Mouse (Mus musculus) neutrophil, adult 5-6 weeks (primary cell): ENCODE data around the gene Tdrkh. TPM values are rescaled to one million over a fixed set of nuclear protein-coding genes. Genes with fewer than 3 reads are reported as not detected.

Experiments used
- ATAC-seq: fragments of 151-379, 151-347 bp; 2 replicates; pipeline ENCODE4 v1.8.0; 2017; ENCODE audit warnings: mild to moderate bottlenecking, moderate TSS enrichment; ENCODE audit not compliant: insufficient number of reproducible peaks, poor library complexity, low FRiP score, severe bottlenecking; ENCODE audit errors: extremely low read depth
- total RNA-seq: library from RNA; stranded (forward); fragments of 200-1000 nt; gene quantifications from 2 replicates; pipeline ENCODE4 v1.2.3, GENCODE M21; 2017

Tdrkh gene
- total RNA-seq, 1 experiment from 2014 or later = 0.58 TPM

DNA sequence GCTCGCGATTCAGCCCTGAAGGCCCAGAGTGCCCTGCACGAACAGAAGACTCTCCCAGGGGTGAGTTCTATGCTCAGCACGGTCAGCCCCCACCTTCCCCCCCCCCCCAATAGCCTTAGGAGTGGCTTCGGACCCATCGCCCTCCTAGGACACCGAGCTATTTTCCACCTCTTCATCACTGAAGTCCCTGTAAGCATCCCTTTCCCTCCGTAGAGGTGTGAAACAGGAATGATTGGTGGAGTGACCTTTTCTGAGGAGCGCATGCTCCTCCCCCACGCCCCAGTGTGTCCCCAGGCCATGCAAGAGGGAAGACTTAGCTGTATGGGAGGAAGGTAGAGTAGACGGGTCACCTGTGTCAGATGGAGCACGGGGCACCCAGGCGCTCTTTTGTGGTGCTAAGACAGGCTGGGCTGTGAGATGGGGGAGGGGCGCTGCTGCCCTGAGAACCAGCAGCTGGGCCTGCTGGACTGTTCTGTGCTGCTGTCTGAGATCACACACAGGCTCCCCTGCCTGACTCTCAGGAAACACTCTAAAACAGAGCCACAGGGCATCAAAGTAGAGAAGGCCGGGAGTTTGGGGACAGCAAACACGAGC, 67.3 kb downstream of the Tdrkh start, which contains the start of gene Riiad1:
Riiad1 (minus strand) TSS at position 51 of the 594 bp plus-strand sequence.
- no peak for ATAC-seq

DNA sequence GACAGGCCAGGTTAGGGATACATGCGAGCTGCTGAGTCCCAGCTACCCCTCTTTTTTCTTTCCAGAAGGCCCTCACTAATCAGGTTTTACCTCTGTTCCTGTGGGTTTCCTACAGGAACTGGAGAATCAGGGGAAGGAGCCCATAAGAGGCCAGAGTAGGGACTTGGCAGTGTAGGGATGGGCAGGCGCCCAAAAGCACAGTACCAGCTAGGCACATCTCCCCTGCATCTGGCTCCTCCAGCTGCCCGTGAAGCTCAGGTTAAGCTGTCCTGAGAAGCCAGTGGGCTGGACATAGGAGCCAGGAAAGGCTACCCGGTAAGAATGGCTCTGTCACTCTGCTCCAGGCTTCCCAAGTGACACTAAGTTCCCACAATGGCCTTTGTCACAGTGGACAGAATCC, 68.4 kb downstream of the Tdrkh start:
- no peak for ATAC-seq

DNA sequence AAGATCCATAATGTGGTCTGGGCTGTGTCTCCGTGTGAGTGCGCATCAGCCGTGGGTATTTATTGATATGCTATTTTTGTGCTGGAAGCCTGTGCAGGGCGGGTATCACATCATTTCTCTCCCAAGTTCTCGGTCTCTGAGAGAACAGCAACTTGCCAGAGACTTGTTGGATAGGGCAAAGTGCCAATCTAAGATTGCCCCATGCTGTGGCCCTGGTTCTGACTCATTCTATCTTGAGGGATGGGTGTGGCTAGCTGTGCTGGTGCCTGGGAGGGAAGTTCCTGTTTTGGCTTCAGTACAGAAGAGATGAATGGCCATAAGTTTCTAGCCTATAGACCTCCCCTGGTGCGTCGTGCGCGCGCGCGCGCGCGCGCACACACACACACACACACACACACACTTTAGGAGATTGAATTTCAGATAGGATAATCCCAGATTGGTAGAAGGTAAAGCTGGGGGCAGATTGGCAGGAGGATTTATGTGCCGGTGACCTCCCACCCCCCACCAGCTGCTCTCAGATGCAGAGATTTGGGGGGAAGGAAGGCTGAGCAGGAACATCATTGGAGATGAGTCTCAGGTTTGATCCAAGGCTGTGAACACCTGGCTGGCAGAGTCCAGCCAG, 69.8 kb downstream of the Tdrkh start:
- peak; percentile 57 for ATAC-seq

DNA sequence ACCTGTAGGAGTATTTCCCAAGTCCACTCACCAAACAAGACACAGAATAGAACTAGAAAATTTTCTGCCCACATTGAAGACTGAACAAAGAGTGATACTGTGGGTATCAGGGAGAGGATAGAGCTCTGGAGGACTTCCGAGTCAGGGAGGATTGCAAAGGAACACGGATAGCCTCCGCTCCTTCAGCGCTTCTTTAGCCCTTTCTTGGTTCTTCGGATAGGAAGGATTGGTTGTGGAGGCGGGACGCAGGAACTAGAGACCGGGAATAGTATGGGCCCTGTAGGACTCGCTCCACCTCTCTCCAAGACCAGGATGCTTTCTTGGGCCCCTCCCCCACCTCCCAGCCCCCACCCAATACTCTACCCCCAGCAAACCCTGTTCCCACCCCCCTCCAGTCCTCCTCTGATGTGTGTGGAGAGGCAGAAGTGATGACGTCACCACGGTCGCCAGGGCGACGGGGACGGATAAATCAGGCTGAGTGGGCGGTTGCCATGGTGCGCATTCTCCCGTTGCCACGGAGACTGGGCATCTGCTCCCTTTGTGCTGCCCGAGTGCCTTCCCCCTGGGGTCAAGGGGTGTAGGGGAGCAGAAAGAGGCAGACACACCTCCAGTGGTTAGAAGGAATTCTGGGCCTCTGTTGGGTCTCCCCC, 70.8 kb downstream of the Tdrkh start:
- no peak for ATAC-seq

Other genes starting within 250 kb of the Tdrkh start
- not detected in 2 replicates for gene Gm10696, start 235.1 kb upstream of the Tdrkh start, total RNA-seq
- gene Gm5286, start 216.6 kb upstream of the Tdrkh start, total RNA-seq = not detected in 2 replicates
- not detected in 2 replicates for gene Gm4778, start 149.2 kb upstream of the Tdrkh start, total RNA-seq
- gene Them4, start 103.2 kb upstream of the Tdrkh start, total RNA-seq = 5.0 and 5.9 TPM in 2 replicates
- not detected in 2 replicates for gene Them5, start 71.2 kb upstream of the Tdrkh start, total RNA-seq
- not detected in 2 replicates for gene C2cd4d, start 50.8 kb upstream of the Tdrkh start, total RNA-seq
- 0.74 and 1.3 TPM in 2 replicates for gene Rorc, start 40.5 kb upstream of the Tdrkh start, total RNA-seq
- gene Lingo4, start 14.8 kb upstream of the Tdrkh start, total RNA-seq = not detected in 2 replicates
- 40.0 and 42.2 TPM in 2 replicates for gene Mrpl9, start 30.0 kb downstream of the Tdrkh start, total RNA-seq
- not detected in 2 replicates for gene Oaz3, start 30.6 kb downstream of the Tdrkh start, total RNA-seq
- gene Celf3, start 65.0 kb downstream of the Tdrkh start, total RNA-seq = 0.12 TPM in 1 of 2 replicates, not detected in the other
- 1.8 TPM in 1 of 2 replicates, not detected in the other for gene Riiad1, start 67.1 kb downstream of the Tdrkh start, total RNA-seq
- gene Snx27, start 169.4 kb downstream of the Tdrkh start, total RNA-seq = 41.3 and 47.1 TPM in 2 replicates
- gene Gm10972, start 229.8 kb downstream of the Tdrkh start, total RNA-seq = not detected in 2 replicates
- 4.1 and 4.9 TPM in 2 replicates for gene Tuft1, start 245.6 kb downstream of the Tdrkh start, total RNA-seq